Mouse (Mus musculus) intestine, postnatal 0 days (tissue): ENCODE results near the gene Trim29. TPM values are rescaled to one million over a fixed set of nuclear protein-coding genes. Genes with fewer than 3 reads are reported as not detected.
A peak's percentile ranks its signal among the peaks of the same experiment; 100 is the strongest.

Source experiments
- ATAC-seq: fragments of 200-750 bp; cut with Nextera tagmentation; 2 replicates; pipeline ENCODE4 v1.8.0; 2017; ENCODE audit warnings: mild to moderate bottlenecking, moderate TSS enrichment, moderate library complexity
- H3K27ac ChIP-seq: fragments of 300-500 bp; sonication (generic); 2 replicates; pipeline ENCODE4 v1.5.1; 2014; ENCODE audit warnings: mild to moderate bottlenecking, low read depth, low read length, moderate library complexity
- H3K27me3 ChIP-seq: fragments of 300-500 bp; sonication (generic); replicated peaks from 2 replicates; pipeline ENCODE4 v1.6.1; 2014; ENCODE audit warnings: low read length, mixed read lengths; ENCODE audit not compliant: control insufficient read depth, insufficient read depth
- H3K36me3 ChIP-seq: fragments of 300-500 bp; sonication (generic); 2 replicates; pipeline ENCODE4 v1.6.1; 2014; ENCODE audit warnings: mild to moderate bottlenecking, moderate library complexity; ENCODE audit not compliant: control insufficient read depth, insufficient read depth
- H3K4me1 ChIP-seq: fragments of 300-500 bp; sonication (generic); replicated peaks from 2 replicates; pipeline ENCODE4 v1.6.1; 2014; ENCODE audit warnings: antibody characterized with exemption, low read length, mixed read lengths; ENCODE audit not compliant: control insufficient read depth, insufficient read depth
- H3K4me2 ChIP-seq: fragments of 300-500 bp; sonication (generic); replicated peaks from 2 replicates; pipeline ENCODE4 v1.6.1; 2014; ENCODE audit warnings: low read depth, mild to moderate bottlenecking, moderate library complexity
- H3K4me3 ChIP-seq: fragments of 300-500 bp; sonication (generic); 2 replicates; pipeline ENCODE4 v1.5.1; 2014; ENCODE audit warnings: low read depth, low read length
- H3K9ac ChIP-seq: fragments of 300-500 bp; sonication (generic); 2 replicates; pipeline ENCODE4 v1.6.1; 2014; ENCODE audit warnings: mild to moderate bottlenecking, low read depth, low read length
- H3K9me3 ChIP-seq: fragments of 300-500 bp; sonication (generic); 2 replicates; pipeline ENCODE4 v1.6.1; 2016; ENCODE audit warnings: mixed run types; ENCODE audit not compliant: control insufficient read depth
- CTCF ChIP-seq: sonication (generic); IDR thresholded peaks from 2 replicates; pipeline ENCODE4 v1.5.1; 2016; ENCODE audit warnings: low read depth, mild to moderate bottlenecking, control low read depth, antibody characterized with exemption, moderate library complexity
- WGBS: fragments of 180-500 bp; shearing (Covaris S2); extraction: QIAGEN DNeasy Blood & Tissue Kit; methylation state at CpG from one replicate; pipeline ENCODE4 v1.1.7; 2014; 5-methylcytosine and 5-hydroxymethylcytosine counted together
- polyA plus RNA-seq: library from polyadenylated mRNA; unstranded; fragments of >200 nt; fragmentation: Nextera tagmentation; extraction: Ambion mirVana; gene quantifications from 2 replicates; pipeline ENCODE4 v1.2.1, GENCODE M21; 2015

The Trim29 gene
- polyA plus RNA-seq, 1 experiment from 2014 or later, result 0.26 TPM

DNA sequence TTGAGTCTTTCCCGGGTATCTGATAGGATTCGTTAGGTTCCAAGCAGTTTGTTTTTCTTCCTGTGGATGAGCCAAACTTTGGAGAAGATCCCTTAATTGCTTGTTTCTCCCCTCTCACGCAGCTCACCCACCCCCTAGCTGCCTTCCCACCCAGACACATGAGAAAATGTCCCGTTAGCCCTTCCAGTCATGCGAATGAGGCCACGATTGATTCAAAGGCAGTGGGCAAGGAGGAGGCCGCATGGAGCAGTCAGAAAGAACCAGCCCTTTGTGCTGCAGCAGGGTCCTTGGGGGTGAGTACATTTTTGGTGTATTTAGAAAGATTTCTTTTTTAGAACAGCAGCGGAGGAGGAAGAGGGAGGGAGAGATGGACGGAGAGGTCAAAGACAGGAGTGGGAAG is 45.5 kb upstream of the Trim29 start:
- no peak overlapping the region for H3K27ac ChIP-seq
- H3K27me3 ChIP-seq, result no peaks in the 10 kb centered on the region
- no peak overlapping the region for H3K4me2 ChIP-seq
- no peak overlapping the region for H3K4me3 ChIP-seq
- no peaks in the 10 kb centered on the region for H3K36me3 ChIP-seq
- WGBS, result 73% methylated on average over 9 of the region's 9 CpGs
- no peak for ATAC-seq
- H3K9me3 ChIP-seq, result no peaks in the 10 kb centered on the region
- peak; percentile 36 for TF ChIP-seq CTCF
- H3K4me1 ChIP-seq, result peaks cover 22% of the 10 kb centered on the region
- no peak overlapping the region for H3K9ac ChIP-seq

DNA sequence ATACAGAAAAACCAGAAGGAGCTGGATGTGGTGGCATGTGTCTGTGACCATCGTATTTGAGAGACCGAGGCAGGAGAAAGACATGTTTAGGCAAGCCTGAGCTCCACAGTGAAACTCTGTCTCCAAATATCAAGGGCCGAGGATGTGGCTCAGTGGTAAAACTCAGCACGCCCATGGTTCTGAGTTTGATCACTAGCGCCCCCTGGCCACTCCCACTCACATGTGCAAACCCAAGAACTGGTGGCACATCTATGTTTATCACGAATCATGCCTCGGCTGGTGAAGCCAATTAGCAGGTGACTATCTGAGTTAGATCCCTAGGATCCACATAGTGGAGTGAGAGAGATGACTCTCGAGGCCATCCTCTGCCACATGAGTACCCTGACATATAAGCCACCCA is 43.3 kb upstream of the Trim29 start:
- peak; percentile 74 for TF ChIP-seq CTCF

DNA sequence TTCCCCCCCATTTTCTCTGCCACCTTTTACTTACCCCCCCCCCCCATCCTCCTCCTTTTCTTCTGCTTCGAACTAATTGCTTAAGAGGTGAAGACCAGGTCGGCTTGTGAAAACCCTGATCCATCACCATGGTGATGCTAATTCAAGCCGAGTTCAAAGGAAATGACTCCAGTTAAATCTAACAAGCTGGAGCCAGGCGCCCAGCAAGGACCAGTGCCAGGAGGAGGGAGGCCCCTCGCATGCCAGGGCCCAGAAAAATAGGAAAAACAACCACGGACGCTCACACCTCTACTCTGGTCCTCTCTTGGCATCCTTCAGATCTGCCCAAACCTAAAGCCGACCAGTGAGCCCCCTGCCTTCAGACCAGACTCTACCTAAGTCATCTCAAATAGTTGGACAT is 41.5 kb upstream of the Trim29 start:
- H3K27ac ChIP-seq, result no peak overlapping the region
- peaks cover under 1% of the 10 kb centered on the region; the same call in 1 of the 2 replicates for H3K4me1 ChIP-seq
- TF ChIP-seq CTCF, result no peak
- 0 out of 2 replicates have a peak, but pooled peaks cover 13% of the 10 kb centered on the region for H3K27me3 ChIP-seq
- H3K9me3 ChIP-seq, result no peaks in the 10 kb centered on the region
- ATAC-seq, result no peak
- no peak overlapping the region for H3K4me2 ChIP-seq
- 58% methylated on average over 8 of the region's 8 CpGs for WGBS
- no peak overlapping the region for H3K9ac ChIP-seq
- H3K36me3 ChIP-seq, result no peaks in the 10 kb centered on the region
- no peak overlapping the region for H3K4me3 ChIP-seq

More for the DNA sequence above, 43.3 kb upstream of the Trim29 start:
- H3K9me3 ChIP-seq, result no peaks in the 10 kb centered on the region
- WGBS, result 61% methylated on average over 8 of the region's 8 CpGs
- H3K27me3 ChIP-seq, result 0 out of 2 replicates have a peak, but pooled peaks cover 13% of the 10 kb centered on the region
- peaks cover 16% of the 10 kb centered on the region for H3K4me1 ChIP-seq
- H3K27ac ChIP-seq, result no peak overlapping the region
- H3K4me3 ChIP-seq, result no peak overlapping the region
- ATAC-seq, result no peak
- no peak overlapping the region for H3K9ac ChIP-seq
- no peaks in the 10 kb centered on the region for H3K36me3 ChIP-seq
- no peak overlapping the region for H3K4me2 ChIP-seq

DNA sequence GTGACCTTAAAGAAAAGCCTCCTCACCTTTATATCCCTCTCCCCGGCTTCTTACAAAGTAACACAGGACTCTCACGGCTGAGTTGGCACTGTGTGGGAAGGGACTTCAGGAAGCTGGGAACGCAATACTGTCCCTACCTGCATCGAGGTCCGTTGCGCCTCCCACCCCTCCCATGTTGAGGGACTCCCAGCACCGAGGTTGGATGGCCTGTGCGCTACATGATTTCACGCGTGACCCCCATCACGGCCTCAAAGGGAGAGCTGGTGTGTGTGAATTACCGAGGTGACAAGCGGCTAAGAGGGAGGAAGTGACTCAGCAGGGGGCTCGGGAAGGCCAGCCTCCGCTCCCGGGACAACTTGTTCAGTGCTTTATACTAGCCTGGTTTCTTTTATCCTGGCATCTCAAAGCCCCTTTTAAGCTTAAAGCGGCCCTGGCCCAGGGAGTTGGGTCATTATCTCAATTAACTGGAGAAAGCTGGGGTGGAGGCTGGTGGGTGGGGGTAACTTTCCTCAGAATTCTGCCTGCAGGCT is 39.9 kb upstream of the Trim29 start:
- H3K4me3 ChIP-seq, result no peak overlapping the region
- 30% methylated on average over 17 of the region's 17 CpGs for WGBS

DNA sequence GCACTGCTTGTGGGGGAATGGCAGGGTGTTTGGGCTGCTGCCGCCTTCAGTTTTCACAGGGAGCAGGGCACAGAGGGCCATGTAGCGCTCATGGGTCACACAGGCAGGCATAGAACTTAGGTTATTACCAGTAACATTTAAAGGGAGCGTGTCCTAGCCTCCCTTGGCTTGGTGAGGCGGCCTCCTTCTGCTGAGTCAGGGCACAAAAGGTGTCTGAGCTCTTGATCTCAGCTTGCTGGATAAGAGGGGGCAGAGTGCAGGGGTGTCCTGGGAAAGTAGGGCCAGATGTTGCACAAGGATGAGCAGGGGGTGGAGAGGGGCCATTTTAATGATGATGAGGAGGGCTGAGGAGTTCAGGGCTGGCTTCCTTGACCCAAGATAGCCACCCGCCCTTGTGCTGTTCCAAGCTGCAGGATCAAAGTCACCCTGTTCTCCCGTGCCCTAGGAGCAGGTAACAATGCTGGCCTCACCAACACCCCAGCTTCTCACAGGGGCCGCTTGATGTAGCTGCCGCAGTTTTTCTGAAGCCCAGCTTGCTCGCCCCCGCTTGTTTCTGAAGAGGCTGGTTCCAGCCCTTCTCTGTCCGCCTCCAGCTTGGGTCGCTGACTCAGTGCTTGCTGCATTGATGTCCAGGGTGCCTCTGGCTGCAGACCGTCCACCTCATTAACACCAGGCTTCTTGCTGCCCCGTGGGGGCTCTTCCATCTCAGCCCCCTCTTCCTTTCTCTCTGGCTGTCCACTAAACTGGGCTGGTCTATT is 38.7 kb upstream of the Trim29 start:
- no peaks in the 10 kb centered on the region for H3K9me3 ChIP-seq
- WGBS, result 77% methylated on average over 14 of the region's 14 CpGs
- H3K4me2 ChIP-seq, result no peak overlapping the region
- no peaks in the 10 kb centered on the region for H3K36me3 ChIP-seq
- no peak overlapping the region for H3K27ac ChIP-seq
- no peak overlapping the region for H3K4me3 ChIP-seq
- H3K4me1 ChIP-seq, result no peaks in the 10 kb centered on the region
- H3K27me3 ChIP-seq, result 0 out of 2 replicates have a peak, but pooled peaks cover 13% of the 10 kb centered on the region
- TF ChIP-seq CTCF, result no peak
- H3K9ac ChIP-seq, result no peak overlapping the region
- peak; percentile 21; the same call in 1 of the 2 replicates for ATAC-seq

More for the DNA sequence above, 39.9 kb upstream of the Trim29 start:
- no peak for TF ChIP-seq CTCF
- Histone ChIP-seq H3K9me3 (no peaks in the 10 kb centered on the region), H3K27me3 (0 out of 2 replicates have a peak, but pooled peaks cover 13% of the 10 kb centered on the region), H3K36me3 (no peaks in the 10 kb centered on the region), H3K4me2 (peak overlapping the region; percentile 40), H3K27ac (no peak overlapping the region), H3K9ac (no peak overlapping the region), H3K4me1 (no peaks in the 10 kb centered on the region)
- no peak for ATAC-seq

DNA sequence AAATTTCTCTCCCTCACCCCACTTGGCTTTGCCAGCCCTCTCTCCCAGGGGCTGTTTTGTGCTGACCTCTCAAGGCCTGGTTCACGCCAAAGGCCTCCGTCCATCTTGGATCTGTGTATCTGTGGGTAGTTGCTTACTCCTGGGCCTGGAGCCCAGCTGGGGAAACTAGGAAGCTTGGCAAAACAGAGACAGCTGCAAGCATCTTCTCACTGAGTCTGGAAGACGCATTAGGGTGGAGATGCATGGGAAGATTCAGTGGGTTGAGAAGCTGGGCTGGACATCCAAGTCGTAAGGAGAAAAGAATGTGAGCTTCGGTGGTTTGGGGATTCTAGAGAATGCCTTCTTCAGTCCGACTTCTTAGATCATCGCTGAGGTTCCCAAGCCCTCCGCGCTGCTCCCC is 36.9 kb upstream of the Trim29 start:
- H3K27me3 ChIP-seq, result 0 out of 2 replicates have a peak, but pooled peaks cover 13% of the 10 kb centered on the region
- H3K36me3 ChIP-seq, result no peaks in the 10 kb centered on the region
- no peak overlapping the region for H3K27ac ChIP-seq
- no peaks in the 10 kb centered on the region for H3K4me1 ChIP-seq
- no peak overlapping the region for H3K9ac ChIP-seq
- WGBS, result 65% methylated on average over 9 of the region's 9 CpGs
- no peak overlapping the region for H3K4me3 ChIP-seq
- no peak for TF ChIP-seq CTCF
- H3K4me2 ChIP-seq, result no peak overlapping the region
- no peaks in the 10 kb centered on the region for H3K9me3 ChIP-seq
- ATAC-seq, result no peak
